ENCODE assay signal across 18 mouse cellular contexts in the genomic region with DNA sequence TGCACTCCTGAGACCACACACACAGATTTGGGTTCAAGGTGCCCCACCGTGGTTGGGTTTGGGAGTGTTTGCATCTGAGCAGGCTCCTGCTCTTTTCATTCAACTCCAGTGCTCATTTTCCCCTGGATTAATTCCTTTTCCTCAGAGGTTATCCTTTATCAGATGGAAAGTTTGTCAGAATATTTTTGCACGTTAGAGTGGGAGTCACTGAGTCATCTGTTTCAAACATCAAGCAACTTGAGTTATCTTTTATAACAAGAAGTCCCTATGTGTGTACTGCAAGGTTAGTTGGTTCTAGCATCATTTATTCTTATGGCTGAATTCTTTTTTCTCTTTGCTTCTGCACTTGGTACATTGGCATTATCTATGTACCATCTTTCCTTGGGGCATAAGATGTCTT.
"Had no signal": no experiment of that assay in that cellular context is flagged by ENCODE, and none has a peak within 500 bp of the region (broad histone marks: within the 10 kb centered on the region; RNA-seq: fewer than 3 reads in every experiment).

No protein-coding gene starts in this region.

- H3K4me1 ChIP-seq: midbrain, embryonic 10.5 days; midbrain, embryonic 12.5 days; neural tube, embryonic 13.5 days; neural tube, embryonic 15.5 days had no signal

- H3K36me3 ChIP-seq: midbrain, embryonic 10.5 days; midbrain, embryonic 12.5 days; neural tube, embryonic 13.5 days; neural tube, embryonic 15.5 days had no signal

- H3K9me3 ChIP-seq: midbrain, embryonic 10.5 days; midbrain, embryonic 12.5 days; neural tube, embryonic 13.5 days; neural tube, embryonic 15.5 days had no signal

- H3K9ac ChIP-seq: lung, embryonic 14.5 days; midbrain, embryonic 12.5 days; neural tube, embryonic 13.5 days; neural tube, embryonic 15.5 days had no signal

- H3K4me3 ChIP-seq: midbrain, embryonic 10.5 days; midbrain, embryonic 12.5 days; myocyte; neural tube, embryonic 13.5 days; neural tube, embryonic 15.5 days had no signal

- H3K4me2 ChIP-seq: lung, embryonic 14.5 days; midbrain, embryonic 12.5 days; neural tube, embryonic 13.5 days; neural tube, embryonic 15.5 days had no signal

- H3K27ac ChIP-seq: midbrain, embryonic 10.5 days; midbrain, embryonic 12.5 days; neural tube, embryonic 13.5 days; neural tube, embryonic 15.5 days had no signal

- ATAC-seq: midbrain, embryonic 16.5 days had no signal

- H3K27me3 ChIP-seq: midbrain, embryonic 12.5 days; neural tube, embryonic 13.5 days; neural tube, embryonic 15.5 days had no signal

- DNase-seq: lung, adult 18-20 months; lung, embryonic 14.5 days; lung, postnatal 10 days; lung, postnatal 4 days; midbrain, embryonic 14.5 days; retina, postnatal 1 day; right cerebral cortex, postnatal 25 days; right cerebral cortex, postnatal 4 days; spleen, adult 18-20 months; thymus, adult 2 months; thymus, postnatal 25 days; thymus, postnatal 4 days had no signal
